Mouse (Mus musculus) layer of hippocampus, postnatal 14 days (tissue): ENCODE results near the gene Olfr94. TPM values are rescaled to one million over a fixed set of nuclear protein-coding genes. Genes with fewer than 3 reads are reported as not detected.

Experiments
- total RNA-seq, 2 experiments: library from RNA; stranded (reverse); gene quantifications; 2 replicates each; pipeline ENCODE4 v1.2.3; 2021

Gene Olfr94
- total RNA-seq, 2 experiments from 2014 or later: not detected

Other genes with a start within 250 kb of the Olfr94 start
- gene Ppp1r11, start 249.3 kb downstream of the Olfr94 start, total RNA-seq: 10 to 100 TPM; 88.6 to 96.9 TPM
- 10 to 100 TPM; 29.3 to 34.2 TPM for gene Znrd1, start 242.4 kb downstream of the Olfr94 start, total RNA-seq
- gene Znrd1as, start 242.4 kb downstream of the Olfr94 start, total RNA-seq: 1 to 10 TPM; 5.6 to 5.9 TPM
- gene 2410137M14Rik, start 219.8 kb downstream of the Olfr94 start, total RNA-seq: not detected
- gene H2-M5, start 211.5 kb downstream of the Olfr94 start, total RNA-seq: 1 to 10 TPM; 2.1 to 3.0 TPM
- gene Zfp57, start 199.8 kb downstream of the Olfr94 start, total RNA-seq: 10 to 100 TPM; 33.4 to 34.3 TPM
- 10 to 100 TPM; 56.9 to 66.4 TPM for gene Mog, start 177.6 kb downstream of the Olfr94 start, total RNA-seq
- gene Gabbr1, start 155.0 kb downstream of the Olfr94 start, total RNA-seq: 100 to 1,000 TPM; 609 to 643 TPM
- gene Olfr90, start 112.5 kb downstream of the Olfr94 start, total RNA-seq: under 1 TPM in 1 of 2 experiments, not detected in 1; 0.12 TPM
- not detected for gene Olfr91, start 102.7 kb downstream of the Olfr94 start, total RNA-seq
- gene Olfr92, start 80.9 kb downstream of the Olfr94 start, total RNA-seq: not detected
- gene Olfr93, start 39.5 kb downstream of the Olfr94 start, total RNA-seq: not detected
- gene Ubd, start 7.1 kb downstream of the Olfr94 start, total RNA-seq: not detected
- gene Olfr95, start 12.1 kb upstream of the Olfr94 start, total RNA-seq: not detected
- not detected for gene Olfr96, start 19.2 kb upstream of the Olfr94 start, total RNA-seq
- gene Olfr97, start 36.3 kb upstream of the Olfr94 start, total RNA-seq: not detected
- gene Olfr98, start 62.8 kb upstream of the Olfr94 start, total RNA-seq: not detected
- gene H2-M3, start 69.2 kb upstream of the Olfr94 start, total RNA-seq: 1 to 10 TPM; 2.2 to 2.5 TPM
- not detected for gene Olfr99, start 82.5 kb upstream of the Olfr94 start, total RNA-seq
- not detected for gene Olfr101, start 103.3 kb upstream of the Olfr94 start, total RNA-seq
- gene Olfr102, start 116.1 kb upstream of the Olfr94 start, total RNA-seq: not detected
- not detected for gene Olfr103, start 138.7 kb upstream of the Olfr94 start, total RNA-seq
- not detected for gene Olfr104-ps, start 158.6 kb upstream of the Olfr94 start, total RNA-seq
- not detected for gene Olfr105-ps, start 178.0 kb upstream of the Olfr94 start, total RNA-seq
- not detected for gene Olfr106-ps, start 189.4 kb upstream of the Olfr94 start, total RNA-seq
- gene Olfr107, start 198.2 kb upstream of the Olfr94 start, total RNA-seq: under 1 TPM in 1 of 2 experiments, not detected in 1; 0.10 TPM
- not detected for gene Olfr108, start 244.5 kb upstream of the Olfr94 start, total RNA-seq